Mouse (Mus musculus): ENCODE measurements around the gene Inpp5a.

DNA sequence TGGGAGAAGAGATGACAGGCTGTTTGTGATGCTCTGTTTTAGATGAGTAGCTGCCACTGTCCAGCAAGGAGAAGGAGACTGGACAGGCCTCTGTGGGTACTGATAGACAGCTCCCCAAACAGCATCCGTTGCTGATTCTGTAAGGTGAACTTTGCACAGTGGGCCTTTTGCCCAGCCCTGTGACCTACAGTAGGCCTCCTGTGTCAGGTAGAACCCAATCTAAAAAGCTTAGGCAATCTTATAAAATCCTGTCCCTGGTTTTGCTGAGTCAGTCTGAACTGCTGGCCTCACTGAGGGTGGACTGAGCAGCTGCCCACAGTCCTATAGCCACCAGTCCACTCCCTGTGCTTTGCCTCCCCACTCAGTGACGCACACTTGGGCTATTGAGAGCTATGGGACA is 158.4 kb downstream of the Inpp5a start:
- TF ChIP-seq POLR2A (IDR thresholded peaks at IDR 0.05; ENCODE audit: control insufficient read depth, low read depth, low read length) (no peak), CTCF (IDR thresholded peaks at IDR 0.05; ENCODE audit: control insufficient read depth, insufficient read depth, insufficient replicate concordance, low read depth, low read length) (no peak)
